Mouse (Mus musculus): ENCODE measurements around the gene Kcnj4. TPM values are rescaled to one million over a fixed set of nuclear protein-coding genes. Genes with fewer than 3 reads are reported as not detected.

Kcnj4 gene
- polyA plus RNA-seq, 1 experiment from 2014 or later = not detected

DNA sequence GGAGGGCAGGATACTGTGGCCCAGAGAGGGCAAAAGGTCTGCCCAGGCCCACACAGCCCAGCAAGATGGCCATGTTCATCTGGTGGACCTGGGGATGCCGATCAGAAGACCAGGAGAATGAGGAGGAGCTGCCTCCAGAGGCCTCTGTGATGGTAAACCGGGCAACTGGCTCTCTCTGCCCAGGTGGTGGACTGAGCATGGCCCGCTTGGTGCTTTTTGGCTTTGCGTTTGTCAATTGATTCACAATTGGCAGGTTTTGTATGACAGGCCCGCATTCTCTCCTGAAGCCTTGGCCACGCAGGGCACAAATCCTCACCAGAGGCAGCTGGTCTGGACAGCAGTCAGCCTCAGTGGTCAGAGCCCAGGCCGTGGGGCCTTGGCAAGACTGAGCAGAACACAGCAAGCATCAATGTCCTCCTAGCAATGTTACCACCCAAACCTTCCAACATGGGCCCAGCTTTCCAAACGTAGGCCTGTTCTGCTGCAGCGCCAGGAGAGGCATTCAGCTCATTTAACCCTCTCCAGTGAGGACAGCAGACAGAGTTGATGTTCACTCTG, 62.0 kb downstream of the Kcnj4 start:
- 82% methylated on average over 9 of the region's 9 CpGs for WGBS
- Histone ChIP-seq H3K9me3 (no peaks in the 10 kb centered on the region), H3K9ac (peak overlapping the region; percentile 100; the same call in 1 of the 2 replicates), H3K36me3 (peaks cover 7% of the 10 kb centered on the region), H3K27ac (no peak overlapping the region), H3K4me2 (peak overlapping the region; percentile 61), H3K4me1 (replicated peaks) (peaks cover 44% of the 10 kb centered on the region), H3K4me3 (no peak overlapping the region), H3K27me3 (no peaks in the 10 kb centered on the region)
- no peak for ATAC-seq (ENCODE audit: low FRiP score)

- WGBS = under 1% methylated on average over 6 of the region's 6 CpGs
- Histone ChIP-seq H3K9me3 (no peaks in the 10 kb centered on the region), H3K27me3 (no peaks in the 10 kb centered on the region), H3K9ac (peak overlapping the region; percentile 100), H3K4me1 (replicated peaks) (peaks cover 52% of the 10 kb centered on the region), H3K36me3 (peaks cover 15% of the 10 kb centered on the region), H3K27ac (peak overlapping the region; percentile 99), H3K4me2 (peak overlapping the region; percentile 61), H3K4me3 (peak overlapping the region; percentile 90)
- ATAC-seq (ENCODE audit: low FRiP score) = peak; percentile 34
These were observed 62.8 kb downstream of the Kcnj4 start for GRCm38 (mm10) chr15:79442257-79442611.

GRCm38 (mm10) chr15:79441331-79442256, 63.4 kb downstream of the Kcnj4 start:
- 1% methylated on average over 87 of the region's 107 CpGs for whole genome bisulfite sequencing
- H3K9ac ChIP-seq = peak overlapping the region; percentile 100
- H3K4me3 ChIP-seq = peak overlapping the region; percentile 90
- peak; percentile 75 for ATAC-seq (ENCODE audit: low FRiP score)
- peaks cover 22% of the 10 kb centered on the region for H3K36me3 ChIP-seq
- H3K27me3 ChIP-seq = no peaks in the 10 kb centered on the region
- peak overlapping the region; percentile 99 for H3K4me2 ChIP-seq
- H3K9me3 ChIP-seq = no peaks in the 10 kb centered on the region
- peaks cover 58% of the 10 kb centered on the region for H3K4me1 ChIP-seq (replicated peaks)
- H3K27ac ChIP-seq = peak overlapping the region; percentile 99

DNA sequence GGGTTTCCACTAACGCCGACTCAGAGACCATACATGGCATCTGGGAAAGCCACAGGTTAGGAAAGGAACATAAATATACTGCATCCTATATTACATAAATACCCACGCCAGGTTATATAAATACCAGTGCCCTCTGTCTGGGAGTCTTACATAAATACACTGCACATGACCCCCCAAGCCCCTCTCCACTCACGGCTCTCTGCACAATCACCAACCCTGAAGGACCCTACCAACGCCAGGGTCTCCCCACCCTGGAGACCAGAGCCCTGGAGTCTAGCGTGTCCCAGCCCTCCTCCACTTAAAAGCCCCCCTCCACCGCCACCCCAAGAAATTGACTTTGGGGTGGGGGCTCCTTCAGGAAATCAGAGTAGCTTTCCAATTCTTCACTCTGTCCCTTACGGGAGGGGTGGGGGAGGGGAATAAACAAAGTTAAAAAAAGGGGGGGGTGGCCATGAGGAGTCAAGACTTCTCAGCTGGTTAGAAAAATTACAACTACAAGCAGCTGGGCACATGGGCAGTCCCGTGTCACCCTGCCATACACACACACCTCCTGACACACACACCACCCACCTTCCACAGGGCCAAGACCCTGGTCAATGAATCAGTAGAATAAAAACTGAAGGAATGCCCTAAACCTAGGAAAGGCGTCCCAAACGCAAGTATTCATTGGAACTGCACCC, 64.2 kb downstream of the Kcnj4 start:
- peaks cover 66% of the 10 kb centered on the region for H3K4me1 ChIP-seq (replicated peaks)
- H3K4me2 ChIP-seq = peak overlapping the region; percentile 99
- ATAC-seq (ENCODE audit: low FRiP score) = no peak
- H3K27ac ChIP-seq = peak overlapping the region; percentile 99
- WGBS = 20% methylated on average over 11 of the region's 11 CpGs
- peaks cover 30% of the 10 kb centered on the region for H3K36me3 ChIP-seq
- H3K27me3 ChIP-seq = no peaks in the 10 kb centered on the region
- H3K4me3 ChIP-seq = peak overlapping the region; percentile 90
- no peaks in the 10 kb centered on the region for H3K9me3 ChIP-seq
- peak overlapping the region; percentile 100 for H3K9ac ChIP-seq

- Histone ChIP-seq H3K27me3 (no peaks in the 10 kb centered on the region), H3K9ac (peak overlapping the region; percentile 100), H3K4me3 (peak overlapping the region; percentile 90), H3K4me1 (replicated peaks) (peaks cover 72% of the 10 kb centered on the region), H3K4me2 (peak overlapping the region; percentile 99), H3K36me3 (peaks cover 35% of the 10 kb centered on the region), H3K9me3 (no peaks in the 10 kb centered on the region), H3K27ac (peak overlapping the region; percentile 44; the same call in 1 of the 2 replicates)
- WGBS = 68% methylated on average over 4 of the region's 4 CpGs
- no peak for ATAC-seq (ENCODE audit: low FRiP score)
These were observed 64.8 kb downstream of the Kcnj4 start for GRCm38 (mm10) chr15:79440223-79440622.

DNA sequence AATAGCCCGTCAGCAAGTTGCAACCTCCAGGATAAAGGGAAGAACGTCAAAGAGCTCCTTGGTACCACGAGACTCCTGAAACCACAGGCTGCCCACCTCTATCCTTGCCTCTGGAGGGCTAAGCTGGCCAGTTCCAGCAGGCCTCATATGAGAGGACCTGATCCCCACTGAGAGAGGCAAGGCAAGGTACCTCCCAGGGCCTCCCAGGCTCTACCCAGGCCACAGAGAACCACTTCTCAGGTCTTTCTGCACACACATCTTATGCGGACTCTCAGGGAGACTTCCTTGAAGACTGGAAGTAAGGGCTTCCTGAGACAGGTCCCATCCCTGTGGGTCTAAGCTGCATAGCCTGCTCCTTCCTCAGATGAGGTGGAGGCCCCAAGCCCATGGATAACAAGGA, 65.7 kb downstream of the Kcnj4 start:
- ATAC-seq (ENCODE audit: low FRiP score) = no peak
- Histone ChIP-seq H3K4me2 (peak overlapping the region; percentile 99), H3K27ac (peak overlapping the region; percentile 44; the same call in 1 of the 2 replicates), H3K9me3 (no peaks in the 10 kb centered on the region), H3K4me1 (replicated peaks) (peaks cover 78% of the 10 kb centered on the region), H3K27me3 (no peaks in the 10 kb centered on the region), H3K4me3 (peak overlapping the region; percentile 90), H3K9ac (peak overlapping the region; percentile 100), H3K36me3 (peaks cover 44% of the 10 kb centered on the region)
- 86% methylated on average over 4 of the region's 4 CpGs for WGBS

- Histone ChIP-seq H3K27ac (0 out of 2 replicates have a peak overlapping the region, but pooled peaks have one; percentile 44), H3K4me3 (peak overlapping the region; percentile 90), H3K9me3 (no peaks in the 10 kb centered on the region), H3K4me1 (replicated peaks) (peaks cover 78% of the 10 kb centered on the region), H3K36me3 (peaks cover 50% of the 10 kb centered on the region), H3K9ac (peak overlapping the region; percentile 100), H3K27me3 (no peaks in the 10 kb centered on the region), H3K4me2 (peak overlapping the region; percentile 99)
- ATAC-seq (ENCODE audit: low FRiP score) = no peak
- 85% methylated on average over 8 of the region's 8 CpGs for WGBS
These were observed 66.2 kb downstream of the Kcnj4 start for GRCm38 (mm10) chr15:79438816-79439215.

- 78% methylated on average over 6 of the region's 6 CpGs for WGBS
- H3K9me3 ChIP-seq = no peaks in the 10 kb centered on the region
- no peaks in the 10 kb centered on the region for H3K27me3 ChIP-seq
- H3K9ac ChIP-seq = peak overlapping the region; percentile 100
- H3K4me3 ChIP-seq = peak overlapping the region; percentile 90
- H3K36me3 ChIP-seq = peaks cover 53% of the 10 kb centered on the region
- H3K4me1 ChIP-seq (replicated peaks) = peaks cover 78% of the 10 kb centered on the region
- peak overlapping the region; percentile 99 for H3K4me2 ChIP-seq
- no peak for ATAC-seq (ENCODE audit: low FRiP score)
- H3K27ac ChIP-seq = peak overlapping the region; percentile 44; the same call in 1 of the 2 replicates
These were observed 66.7 kb downstream of the Kcnj4 start for GRCm38 (mm10) chr15:79438209-79438810.

DNA sequence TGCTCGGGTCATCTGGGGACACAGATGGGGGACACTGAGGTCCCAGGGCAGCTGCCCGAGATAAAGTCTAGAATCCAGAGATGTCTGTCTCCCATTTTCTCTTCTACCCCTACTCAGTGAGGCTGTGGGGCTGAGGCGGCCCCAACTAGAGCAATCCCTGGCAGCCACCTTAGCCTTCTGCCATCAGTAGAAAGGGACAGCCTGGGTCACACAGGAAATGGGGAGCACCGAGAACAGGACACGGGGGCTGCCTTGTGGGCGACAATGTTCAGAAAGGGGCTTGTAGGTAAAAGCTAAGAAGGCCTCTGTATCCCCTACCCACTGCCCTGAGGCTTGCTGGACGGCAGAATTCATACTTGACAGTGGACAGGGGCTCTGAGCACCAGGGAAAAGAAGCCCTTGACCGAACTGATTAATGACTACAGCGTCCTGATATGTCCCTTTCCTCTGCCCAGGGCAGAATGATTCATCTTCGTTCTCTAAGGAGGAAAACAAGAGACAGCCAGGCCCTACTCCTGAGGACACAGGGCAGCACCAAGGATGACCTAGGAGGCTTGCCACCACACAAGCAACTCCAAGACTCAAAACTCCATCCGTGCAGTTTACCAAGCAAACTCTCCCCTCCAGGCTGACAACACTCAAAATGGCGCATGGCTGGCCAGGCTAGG, 67.4 kb downstream of the Kcnj4 start:
- Histone ChIP-seq H3K4me1 (replicated peaks) (peaks cover 78% of the 10 kb centered on the region), H3K9ac (peak overlapping the region; percentile 100; the same call in 1 of the 2 replicates), H3K27ac (no peak overlapping the region), H3K4me2 (0 out of 2 replicates have a peak overlapping the region, but pooled peaks have one; percentile 8), H3K4me3 (no peak overlapping the region), H3K36me3 (peaks cover 59% of the 10 kb centered on the region), H3K9me3 (no peaks in the 10 kb centered on the region), H3K27me3 (no peaks in the 10 kb centered on the region)
- ATAC-seq (ENCODE audit: low FRiP score) = no peak
- WGBS = 90% methylated on average over 12 of the region's 12 CpGs

GRCm38 (mm10) chr15:79436481-79436921, 68.5 kb downstream of the Kcnj4 start:
- H3K9me3 ChIP-seq = no peaks in the 10 kb centered on the region
- peaks cover 71% of the 10 kb centered on the region for H3K36me3 ChIP-seq
- 68% methylated on average over 7 of the region's 7 CpGs for WGBS
- ATAC-seq (ENCODE audit: low FRiP score) = no peak
- no peaks in the 10 kb centered on the region for H3K27me3 ChIP-seq
- H3K4me2 ChIP-seq = peak overlapping the region; percentile 21; the same call in 1 of the 2 replicates
- H3K4me1 ChIP-seq (replicated peaks) = peaks cover 80% of the 10 kb centered on the region
- peak overlapping the region; percentile 51 for H3K9ac ChIP-seq
- H3K4me3 ChIP-seq = 0 out of 2 replicates have a peak overlapping the region, but pooled peaks have one; percentile 3
- no peak overlapping the region; the same call in 1 of the 2 replicates for H3K27ac ChIP-seq

GRCm38 (mm10) chr15:79435191-79435671, 69.8 kb downstream of the Kcnj4 start:
- no peak overlapping the region for H3K4me3 ChIP-seq
- 32% methylated on average over 7 of the region's 7 CpGs for WGBS
- H3K27ac ChIP-seq = peak overlapping the region; percentile 67; the same call in 1 of the 2 replicates
- H3K36me3 ChIP-seq = peaks cover 84% of the 10 kb centered on the region
- no peak overlapping the region for H3K9ac ChIP-seq
- no peak overlapping the region for H3K4me2 ChIP-seq
- H3K9me3 ChIP-seq = no peaks in the 10 kb centered on the region
- no peaks in the 10 kb centered on the region for H3K27me3 ChIP-seq
- H3K4me1 ChIP-seq (replicated peaks) = peaks cover 81% of the 10 kb centered on the region
- ATAC-seq (ENCODE audit: low FRiP score) = no peak

Data from hindbrain, embryonic 13.5 days (tissue).